1 mouse cellular context compared by ENCODE assay signal in genomic region chr17:86967536-86968525, GRCm38 (mm10).
TF ChIP-seq lines count a peak whose summit lies in the region.

No protein-coding gene starts in this region.

TF ChIP-seq in MEL, 35 proteins besides CTCF, POLR2A, EP300 and RAD21 (continued from another document):
- no peak for TF ChIP-seq UBTF (IDR thresholded peaks at IDR 0.05; ENCODE audit: borderline replicate concordance, insufficient read depth, low read depth, low read length)
- no peak for TF ChIP-seq GABPA (IDR thresholded peaks at IDR 0.05; ENCODE audit: low read depth, low read length)
- TF ChIP-seq ZNF384 (IDR thresholded peaks at IDR 0.05; ENCODE audit: low read depth, low read length), result no peak
- no peak for TF ChIP-seq ZC3H11A (IDR thresholded peaks at IDR 0.05; ENCODE audit: low read depth, low read length)
- no peak for TF ChIP-seq MYB (IDR thresholded peaks at IDR 0.05; ENCODE audit: low read depth, low read length)
- TF ChIP-seq USF2 (IDR thresholded peaks at IDR 0.05; ENCODE audit: borderline replicate concordance in 1 of 2, insufficient read depth in 1 of 2, low read depth in 1 of 2, low read length in 2 of 2), result no peak
